Mouse (Mus musculus) midbrain, embryonic 16.5 days (tissue): ENCODE data around the gene Fmo2. TPM values are rescaled to one million over a fixed set of nuclear protein-coding genes. Genes with fewer than 3 reads are reported as not detected.

Source experiments
- ATAC-seq: fragments of 200-750 bp; cut with Nextera tagmentation; 2 replicates; pipeline ENCODE4 v1.8.0; 2017; ENCODE audit warnings: moderate TSS enrichment
- H3K27ac ChIP-seq: fragments of 300-500 bp; sonication (generic); 2 replicates; pipeline ENCODE4 v1.5.1; 2014; ENCODE audit warnings: mild to moderate bottlenecking, low read length, mixed read lengths
- H3K27me3 ChIP-seq: fragments of 300-500 bp; sonication (generic); 2 replicates; pipeline ENCODE4 v1.6.1; 2014; ENCODE audit warnings: low read depth, low read length, mixed read lengths; ENCODE audit not compliant: control insufficient read depth, insufficient read depth
- H3K36me3 ChIP-seq: fragments of 300-500 bp; sonication (generic); 2 replicates; pipeline ENCODE4 v1.6.1; 2014; ENCODE audit warnings: mild to moderate bottlenecking, low read length, moderate library complexity, mixed read lengths; ENCODE audit not compliant: control insufficient read depth, insufficient read depth
- H3K4me1 ChIP-seq: fragments of 300-500 bp; sonication (generic); 2 replicates; pipeline ENCODE4 v1.6.1; 2014; ENCODE audit warnings: mild to moderate bottlenecking, low read length, mixed read lengths; ENCODE audit not compliant: control insufficient read depth, insufficient read depth
- H3K4me2 ChIP-seq: fragments of 300-500 bp; sonication (generic); 2 replicates; pipeline ENCODE4 v1.6.1; 2014; ENCODE audit warnings: mild to moderate bottlenecking, low read length, mixed read lengths
- H3K4me3 ChIP-seq: fragments of 300-500 bp; sonication (generic); 2 replicates; pipeline ENCODE4 v1.5.1; 2014; ENCODE audit warnings: low read depth, mild to moderate bottlenecking, low read length, moderate library complexity, mixed read lengths
- H3K9ac ChIP-seq: fragments of 300-500 bp; sonication (generic); 2 replicates; pipeline ENCODE4 v1.6.1; 2014; ENCODE audit warnings: low read depth, low read length, mixed read lengths
- H3K9me3 ChIP-seq: fragments of 300-500 bp; sonication (generic); replicated peaks from 2 replicates; pipeline ENCODE4 v1.6.1; 2014; ENCODE audit warnings: mild to moderate bottlenecking, low read length, mixed read lengths; ENCODE audit not compliant: control insufficient read depth, poor library complexity, severe bottlenecking
- WGBS: fragments of 180-500 bp; shearing (Covaris S2); extraction: QIAGEN DNeasy Blood & Tissue Kit; methylation state at CpG from one replicate; pipeline ENCODE4 v1.1.7; 2014; 5-methylcytosine and 5-hydroxymethylcytosine counted together
- polyA plus RNA-seq: library from polyadenylated mRNA; unstranded; fragments of >200 nt; fragmentation: Nextera tagmentation; extraction: Ambion mirVana; gene quantifications from 2 replicates; pipeline ENCODE4 v1.2.1, GENCODE M21; 2015

Fmo2 gene
- polyA plus RNA-seq, 1 experiment from 2014 or later: 0.24 TPM

DNA sequence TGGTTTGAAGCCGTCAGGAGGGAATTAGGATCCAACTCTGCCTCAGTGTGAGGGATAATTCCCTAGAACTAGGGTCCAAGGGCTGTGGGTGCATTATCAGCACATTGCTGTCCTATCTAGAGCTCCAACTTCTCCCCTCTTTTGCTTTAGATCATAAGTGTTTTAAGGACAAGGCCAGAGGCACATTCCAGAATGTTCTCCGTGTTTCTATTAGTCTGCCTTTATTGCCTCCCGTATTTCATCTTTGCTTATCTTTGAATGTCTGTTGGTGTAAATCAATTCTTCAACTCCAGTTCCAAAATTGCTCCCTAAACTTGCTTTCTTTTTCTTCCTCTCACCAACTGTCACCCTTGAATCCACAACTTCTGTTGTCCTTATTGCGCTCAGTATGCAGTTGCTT lies 33.9 kb upstream of the Fmo2 start:
- no peak for ATAC-seq
- Histone ChIP-seq H3K36me3 (no peaks in the 10 kb centered on the region), H3K4me3 (no peak overlapping the region), H3K27ac (no peak overlapping the region), H3K9ac (no peak overlapping the region), H3K4me2 (no peak overlapping the region), H3K4me1 (no peaks in the 10 kb centered on the region), H3K27me3 (no peaks in the 10 kb centered on the region), H3K9me3 (no peaks in the 10 kb centered on the region)
- 89% methylated on average over 4 of the region's 4 CpGs for WGBS

DNA sequence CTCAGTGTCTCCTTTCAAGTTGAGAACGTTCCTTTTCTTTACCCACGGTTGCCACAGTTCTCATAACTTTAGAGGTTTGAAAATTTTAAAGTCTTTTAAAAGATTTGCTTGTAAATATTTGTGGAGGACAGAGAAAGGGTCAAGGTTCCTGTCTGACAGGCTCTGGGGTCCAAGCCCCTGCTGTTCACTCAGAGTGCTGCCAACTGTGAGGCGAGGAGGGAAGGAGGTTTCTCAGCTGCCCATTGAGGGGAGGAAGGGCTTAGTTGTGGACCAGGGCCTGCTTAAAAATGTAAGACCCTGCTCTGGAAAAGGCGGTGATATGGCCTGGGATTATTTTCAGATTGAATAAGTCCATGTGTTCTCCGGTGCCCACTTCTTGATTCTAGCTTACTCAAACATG lies 33.4 kb upstream of the Fmo2 start:
- no peak overlapping the region for H3K4me2 ChIP-seq
- no peaks in the 10 kb centered on the region for H3K36me3 ChIP-seq
- 81% methylated on average over 5 of the region's 5 CpGs for WGBS
- no peak overlapping the region for H3K9ac ChIP-seq
- ATAC-seq: no peak
- no peaks in the 10 kb centered on the region for H3K27me3 ChIP-seq
- no peaks in the 10 kb centered on the region for H3K9me3 ChIP-seq
- no peak overlapping the region for H3K27ac ChIP-seq
- H3K4me3 ChIP-seq: no peak overlapping the region
- H3K4me1 ChIP-seq: no peaks in the 10 kb centered on the region

DNA sequence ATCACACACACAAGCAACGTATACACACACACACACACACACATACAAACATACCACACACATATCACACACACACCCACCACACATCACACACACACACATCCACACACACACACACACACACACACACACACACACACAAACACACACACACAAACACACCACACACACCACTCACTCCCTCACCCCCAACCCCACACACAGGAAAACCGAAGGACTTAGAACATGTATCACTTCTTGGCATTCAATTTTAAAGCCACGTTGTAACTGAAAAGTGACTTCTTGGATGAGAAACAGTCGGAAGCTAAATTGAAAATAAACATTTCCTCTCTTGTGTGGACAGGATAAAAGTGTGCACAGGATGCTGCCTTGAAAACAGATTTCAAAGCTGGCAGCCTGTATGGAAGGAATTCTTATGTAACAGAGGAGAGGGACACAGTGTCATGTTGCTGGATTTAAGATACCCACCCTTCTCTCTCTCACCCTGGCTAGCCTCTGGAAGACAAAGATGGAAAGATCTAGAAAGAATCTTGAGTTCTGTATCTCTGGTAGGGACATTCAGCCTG lies 32.9 kb upstream of the Fmo2 start:
- H3K9me3 ChIP-seq: no peaks in the 10 kb centered on the region
- ATAC-seq: no peak
- H3K9ac ChIP-seq: no peak overlapping the region
- H3K4me3 ChIP-seq: no peak overlapping the region
- H3K4me2 ChIP-seq: no peak overlapping the region
- H3K27me3 ChIP-seq: no peaks in the 10 kb centered on the region
- no peaks in the 10 kb centered on the region for H3K4me1 ChIP-seq
- H3K36me3 ChIP-seq: no peaks in the 10 kb centered on the region
- no peak overlapping the region for H3K27ac ChIP-seq
- WGBS: 72% methylated on average over 4 of the region's 4 CpGs

DNA sequence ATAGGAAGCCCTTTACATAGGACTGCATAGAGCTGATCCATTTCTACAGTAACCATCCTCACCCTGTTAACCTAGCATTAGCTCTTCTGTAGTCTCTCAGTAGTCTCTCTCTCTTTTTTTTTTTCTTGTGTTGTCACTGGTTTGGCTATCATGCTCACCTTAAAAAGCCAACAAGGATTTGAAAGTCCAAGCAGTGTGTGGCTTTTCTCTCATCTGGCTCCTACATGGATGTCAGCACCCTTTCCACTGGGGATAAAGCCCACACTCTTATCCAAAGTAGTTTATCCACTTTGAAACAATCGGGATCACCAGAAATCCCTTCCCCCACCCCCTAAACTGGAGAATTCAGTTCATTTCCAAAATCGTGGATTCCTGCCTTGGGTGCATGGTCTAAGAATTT lies 32.1 kb upstream of the Fmo2 start:
- no peaks in the 10 kb centered on the region for H3K9me3 ChIP-seq
- WGBS: 62% methylated on average over 2 of the region's 2 CpGs
- no peak overlapping the region for H3K9ac ChIP-seq
- no peak for ATAC-seq
- H3K4me2 ChIP-seq: no peak overlapping the region
- H3K36me3 ChIP-seq: no peaks in the 10 kb centered on the region
- no peaks in the 10 kb centered on the region for H3K27me3 ChIP-seq
- H3K27ac ChIP-seq: no peak overlapping the region
- H3K4me1 ChIP-seq: no peaks in the 10 kb centered on the region
- no peak overlapping the region for H3K4me3 ChIP-seq

DNA sequence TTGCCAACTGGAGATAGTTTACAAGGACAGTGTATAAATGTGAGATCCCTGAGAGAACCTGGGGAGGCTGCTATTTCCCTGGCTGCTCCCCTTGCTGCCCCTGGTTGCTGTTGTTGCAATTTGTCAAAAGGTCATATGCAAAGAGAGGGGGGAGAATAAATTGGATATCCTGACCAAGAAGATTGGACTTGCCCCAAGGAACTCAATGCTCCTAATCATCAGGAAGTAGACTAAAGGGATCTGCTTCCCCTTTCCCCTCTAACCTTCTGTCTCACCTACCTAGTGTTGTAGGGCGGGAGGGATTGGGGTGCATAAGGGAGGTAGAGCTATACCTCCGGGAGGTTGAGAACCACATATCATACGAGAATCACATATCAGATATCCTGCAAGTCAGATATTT lies 30.6 kb upstream of the Fmo2 start:
- Histone ChIP-seq H3K36me3 (no peaks in the 10 kb centered on the region), H3K4me2 (no peak overlapping the region), H3K9ac (no peak overlapping the region), H3K27ac (no peak overlapping the region), H3K4me1 (no peaks in the 10 kb centered on the region), H3K9me3 (no peaks in the 10 kb centered on the region), H3K4me3 (no peak overlapping the region), H3K27me3 (no peaks in the 10 kb centered on the region)
- ATAC-seq: no peak
- WGBS: 93% methylated on average over 3 of the region's 3 CpGs

DNA sequence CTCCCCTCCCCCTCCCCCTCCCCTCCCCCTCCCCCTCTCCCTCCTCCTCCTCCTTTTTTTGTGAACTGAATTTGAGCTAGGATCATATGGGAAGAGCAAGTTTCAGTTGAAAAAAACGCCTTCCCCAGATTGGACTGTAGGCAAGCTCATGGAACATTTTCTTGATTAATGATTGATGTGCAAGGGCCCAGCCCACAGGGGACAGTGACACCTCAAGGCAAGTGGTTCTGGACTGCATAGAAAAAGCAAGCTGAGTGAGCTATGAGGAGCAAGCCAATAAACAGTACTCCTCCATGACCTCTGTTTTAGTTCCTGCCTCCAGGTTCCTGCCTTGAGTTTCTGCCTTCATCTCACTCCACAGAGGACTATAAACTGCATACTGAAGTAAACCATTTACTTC lies 26.6 kb upstream of the Fmo2 start:
- Histone ChIP-seq H3K9me3 (no peaks in the 10 kb centered on the region), H3K9ac (no peak overlapping the region), H3K27ac (no peak overlapping the region), H3K4me3 (no peak overlapping the region), H3K27me3 (no peaks in the 10 kb centered on the region), H3K4me1 (no peaks in the 10 kb centered on the region), H3K4me2 (no peak overlapping the region), H3K36me3 (no peaks in the 10 kb centered on the region)
- WGBS: 80% methylated on average over 1 of the region's 1 CpGs
- no peak for ATAC-seq

DNA sequence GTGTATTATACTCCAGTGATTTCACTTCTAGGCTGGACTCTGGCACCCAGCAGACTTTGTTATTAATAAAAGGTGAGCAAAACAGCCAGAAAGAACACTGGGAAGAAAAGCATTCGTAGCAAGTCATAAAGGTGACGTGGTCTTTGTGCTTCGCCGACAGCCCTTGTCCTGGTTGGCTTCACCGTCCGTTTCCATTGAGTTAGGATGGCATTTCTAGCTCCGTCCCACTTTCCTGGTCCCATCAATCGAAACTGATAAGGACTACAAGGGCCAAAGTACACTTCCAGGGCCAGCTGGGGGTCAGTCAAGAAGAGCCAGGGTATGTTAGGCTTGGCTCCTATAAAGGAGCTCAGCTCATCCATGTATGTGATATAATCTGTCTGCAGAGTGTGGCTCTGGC lies 18.1 kb upstream of the Fmo2 start:
- H3K4me2 ChIP-seq: no peak overlapping the region

DNA sequence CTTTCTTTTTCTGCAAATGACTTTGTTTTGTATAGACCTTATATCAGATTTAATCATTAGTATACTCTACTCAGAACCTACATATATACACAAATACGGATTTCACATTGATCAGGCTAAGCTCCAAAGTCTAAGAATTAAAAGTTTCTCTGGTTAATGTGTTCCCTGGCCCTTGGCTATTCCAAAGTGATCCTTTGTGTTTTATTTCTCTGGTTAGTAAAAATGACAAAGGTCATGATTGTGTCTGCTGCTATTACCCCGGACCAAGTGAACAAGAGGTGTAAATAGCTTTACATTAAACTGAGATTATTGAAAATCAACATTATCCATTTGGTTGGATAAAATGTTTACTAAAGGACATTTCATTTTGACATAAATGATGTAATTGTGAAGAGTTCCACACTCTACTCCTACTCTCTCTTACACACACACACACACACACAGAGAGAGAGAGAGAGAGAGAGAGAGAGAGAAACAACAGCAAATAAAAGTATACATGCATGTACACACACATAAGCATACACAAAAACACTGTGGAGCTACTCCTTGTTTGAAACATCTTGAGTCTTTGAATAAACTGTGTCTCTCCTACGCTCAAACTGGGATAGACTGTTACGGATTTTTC lies 16.5 kb upstream of the Fmo2 start:
- H3K4me2 ChIP-seq: no peak overlapping the region
- H3K9me3 ChIP-seq: no peaks in the 10 kb centered on the region
- no peaks in the 10 kb centered on the region for H3K36me3 ChIP-seq
- H3K4me3 ChIP-seq: no peak overlapping the region
- H3K27ac ChIP-seq: no peak overlapping the region
- ATAC-seq: no peak
- 86% methylated on average over 4 of the region's 4 CpGs for WGBS
- no peaks in the 10 kb centered on the region for H3K27me3 ChIP-seq
- no peak overlapping the region for H3K9ac ChIP-seq
- no peaks in the 10 kb centered on the region for H3K4me1 ChIP-seq

More for the DNA sequence above, 18.1 kb upstream of the Fmo2 start:
- no peaks in the 10 kb centered on the region for H3K27me3 ChIP-seq
- H3K36me3 ChIP-seq: no peaks in the 10 kb centered on the region
- H3K4me1 ChIP-seq: no peaks in the 10 kb centered on the region
- H3K27ac ChIP-seq: no peak overlapping the region
- no peak overlapping the region for H3K4me3 ChIP-seq
- H3K9ac ChIP-seq: no peak overlapping the region
- no peak for ATAC-seq
- 77% methylated on average over 8 of the region's 8 CpGs for WGBS
- no peaks in the 10 kb centered on the region for H3K9me3 ChIP-seq

DNA sequence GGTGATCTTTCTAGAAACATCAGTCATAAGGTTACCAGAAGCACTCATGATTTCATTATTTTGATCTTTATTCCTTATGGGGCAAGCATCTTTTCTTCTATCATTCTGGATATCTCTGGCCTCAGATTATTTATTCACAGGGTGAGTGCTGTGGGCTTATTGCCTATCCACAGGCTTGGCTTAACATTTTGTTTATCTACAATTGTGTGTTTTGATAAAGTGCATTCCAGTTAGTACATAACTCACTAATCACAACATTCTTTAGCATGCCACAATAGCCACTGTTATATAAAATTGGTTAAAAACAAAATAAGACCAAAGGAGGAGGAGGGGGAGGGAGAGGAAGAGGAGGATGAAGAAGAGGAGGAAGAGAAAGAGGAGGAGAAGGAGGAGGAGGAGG lies 13.6 kb upstream of the Fmo2 start:
- no peaks in the 10 kb centered on the region for H3K27me3 ChIP-seq
- no peak overlapping the region for H3K9ac ChIP-seq
- no peak overlapping the region for H3K4me3 ChIP-seq
- no peak overlapping the region for H3K4me2 ChIP-seq
- no peaks in the 10 kb centered on the region for H3K9me3 ChIP-seq
- H3K27ac ChIP-seq: no peak overlapping the region
- no peak for ATAC-seq
- no peaks in the 10 kb centered on the region for H3K36me3 ChIP-seq
- H3K4me1 ChIP-seq: no peaks in the 10 kb centered on the region
